Mouse (Mus musculus): Measurements from ENCODE around the gene Htra3. TPM values are rescaled to one million over a fixed set of nuclear protein-coding genes. Genes with fewer than 3 reads are reported as not detected.

The Htra3 gene
- polyA plus RNA-seq, 1 experiment from 2014 or later: 7.8 TPM

DNA sequence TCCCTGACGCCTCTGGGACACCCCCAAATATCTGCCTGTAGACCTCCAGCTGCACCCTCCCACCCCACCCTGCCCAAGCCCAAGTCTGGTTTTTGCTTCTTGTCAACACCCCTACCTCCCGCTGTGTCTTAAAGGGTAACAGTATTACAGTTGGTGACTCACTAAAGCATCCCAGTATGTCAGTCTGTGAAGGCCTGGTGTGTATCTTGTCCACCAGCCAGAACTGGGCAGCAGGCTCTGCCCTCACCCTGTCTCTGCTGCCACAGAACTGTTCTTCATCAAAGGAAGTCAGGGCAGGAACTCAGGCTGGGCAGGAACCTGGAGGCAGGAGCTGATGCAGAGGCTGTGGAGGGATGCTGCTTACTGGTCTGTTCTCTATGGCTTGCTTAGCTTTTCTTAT lies 53.2 kb downstream of the Htra3 start:
- Histone ChIP-seq H3K9me3 (replicated peaks; ENCODE audit: control insufficient read depth, low read length) (no peaks in the 10 kb centered on the region), H3K4me3 (ENCODE audit: low read depth, low read length) (no peak overlapping the region), H3K27me3 (replicated peaks; ENCODE audit: control insufficient read depth, insufficient read depth, low read length) (no peaks in the 10 kb centered on the region), H3K27ac (ENCODE audit: low read depth, low read length) (no peak overlapping the region), H3K9ac (ENCODE audit: low read length) (no peak overlapping the region), H3K4me2 (ENCODE audit: low read length) (no peak overlapping the region), H3K36me3 (ENCODE audit: control insufficient read depth, insufficient read depth, low read length) (no peaks in the 10 kb centered on the region), H3K4me1 (ENCODE audit: control insufficient read depth, insufficient read depth, low read length) (no peaks in the 10 kb centered on the region; the same call in 1 of the 2 replicates)
- DNase-seq (ENCODE audit: low spot score): no peak
- no peak for ATAC-seq
- 91% methylated on average over 2 of the region's 2 CpGs for WGBS

DNA sequence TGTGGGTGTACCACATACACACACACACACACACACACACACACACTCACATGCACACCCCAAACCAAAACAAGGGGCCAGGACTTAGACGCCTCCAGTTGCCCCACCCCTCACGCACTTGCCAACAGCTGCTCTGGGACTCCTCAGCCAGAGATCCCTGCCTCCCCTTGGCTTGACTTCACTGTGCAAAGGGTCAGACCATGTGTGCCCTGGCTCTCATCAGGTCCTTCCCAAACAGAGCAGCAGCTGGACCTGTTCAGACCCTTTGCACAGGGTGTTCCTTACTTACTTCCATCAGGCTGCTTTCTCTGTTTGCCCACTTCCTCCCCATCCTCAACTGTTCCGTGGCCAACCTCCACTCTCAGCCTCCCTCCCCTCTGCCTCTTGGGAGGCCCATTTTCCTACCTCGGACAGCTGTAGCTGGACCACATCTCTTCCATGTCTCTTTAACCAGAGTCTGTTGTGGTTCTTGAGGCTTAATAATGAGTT lies 54.8 kb downstream of the Htra3 start:
- no peaks in the 10 kb centered on the region for H3K36me3 ChIP-seq (ENCODE audit: control insufficient read depth, insufficient read depth, low read length)
- no peak overlapping the region for H3K4me2 ChIP-seq (ENCODE audit: low read length)
- WGBS: 78% methylated on average over 4 of the region's 4 CpGs
- H3K27ac ChIP-seq (ENCODE audit: low read depth, low read length): no peak overlapping the region
- H3K9me3 ChIP-seq (replicated peaks; ENCODE audit: control insufficient read depth, low read length): no peaks in the 10 kb centered on the region
- no peak overlapping the region for H3K4me3 ChIP-seq (ENCODE audit: low read depth, low read length)
- no peaks in the 10 kb centered on the region; the same call in 1 of the 2 replicates for H3K4me1 ChIP-seq (ENCODE audit: control insufficient read depth, insufficient read depth, low read length)
- no peak for ATAC-seq
- DNase-seq (ENCODE audit: low spot score): no peak
- no peaks in the 10 kb centered on the region for H3K27me3 ChIP-seq (replicated peaks; ENCODE audit: control insufficient read depth, insufficient read depth, low read length)
- H3K9ac ChIP-seq (ENCODE audit: low read length): no peak overlapping the region

DNA sequence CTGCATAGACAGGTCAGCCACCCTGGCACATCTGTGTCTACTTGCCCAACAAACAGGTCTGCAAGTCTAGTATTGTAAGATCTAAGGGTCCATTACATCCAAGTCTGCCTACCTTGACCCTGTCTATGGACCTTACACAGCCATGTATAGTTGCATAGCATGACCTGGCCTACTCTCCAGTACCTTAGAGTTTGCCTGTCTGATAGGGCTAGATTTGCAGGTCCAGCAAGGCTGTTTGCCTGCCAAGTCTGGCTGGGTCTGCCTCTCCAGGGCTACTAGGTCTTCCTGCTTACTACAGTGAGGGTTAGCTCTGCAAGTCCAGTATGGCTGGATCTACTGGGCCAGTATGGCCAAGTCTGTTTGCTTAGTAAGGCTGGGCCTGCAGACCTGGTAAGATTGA lies 55.8 kb downstream of the Htra3 start:
- Histone ChIP-seq H3K4me3 (ENCODE audit: low read depth, low read length) (no peak overlapping the region), H3K4me2 (ENCODE audit: low read length) (no peak overlapping the region), H3K27me3 (replicated peaks; ENCODE audit: control insufficient read depth, insufficient read depth, low read length) (no peaks in the 10 kb centered on the region), H3K9me3 (replicated peaks; ENCODE audit: control insufficient read depth, low read length) (no peaks in the 10 kb centered on the region), H3K36me3 (ENCODE audit: control insufficient read depth, insufficient read depth, low read length) (no peaks in the 10 kb centered on the region), H3K27ac (ENCODE audit: low read depth, low read length) (no peak overlapping the region), H3K4me1 (ENCODE audit: control insufficient read depth, insufficient read depth, low read length) (no peaks in the 10 kb centered on the region; the same call in 1 of the 2 replicates), H3K9ac (ENCODE audit: low read length) (no peak overlapping the region)
- no peak for DNase-seq (ENCODE audit: low spot score)
- no peak for ATAC-seq

- no peak for DNase-seq (ENCODE audit: low spot score)
- no peaks in the 10 kb centered on the region for H3K36me3 ChIP-seq (ENCODE audit: control insufficient read depth, insufficient read depth, low read length)
- WGBS: 54% methylated on average over 4 of the region's 4 CpGs
- H3K4me3 ChIP-seq (ENCODE audit: low read depth, low read length): no peak overlapping the region
- H3K27ac ChIP-seq (ENCODE audit: low read depth, low read length): no peak overlapping the region
- no peak overlapping the region for H3K9ac ChIP-seq (ENCODE audit: low read length)
- H3K27me3 ChIP-seq (replicated peaks; ENCODE audit: control insufficient read depth, insufficient read depth, low read length): no peaks in the 10 kb centered on the region
- H3K4me2 ChIP-seq (ENCODE audit: low read length): no peak overlapping the region
- ATAC-seq: no peak
- H3K9me3 ChIP-seq (replicated peaks; ENCODE audit: control insufficient read depth, low read length): no peaks in the 10 kb centered on the region
- no peaks in the 10 kb centered on the region; the same call in 1 of the 2 replicates for H3K4me1 ChIP-seq (ENCODE audit: control insufficient read depth, insufficient read depth, low read length)
Measured at GRCm38 (mm10) chr5:35621114-35621513, 58.5 kb downstream of the Htra3 start.

GRCm38 (mm10) chr5:35616943-35617342 lies 62.6 kb downstream of the Htra3 start:
- DNase-seq (ENCODE audit: low spot score) (no peak), ATAC-seq (no peak)
- H3K9me3 ChIP-seq (replicated peaks; ENCODE audit: control insufficient read depth, low read length): no peaks in the 10 kb centered on the region
- no peak overlapping the region for H3K4me2 ChIP-seq (ENCODE audit: low read length)
- 44% methylated on average over 5 of the region's 5 CpGs for WGBS
- H3K36me3 ChIP-seq (ENCODE audit: control insufficient read depth, insufficient read depth, low read length): 0 out of 2 replicates have a peak, but pooled peaks cover 2% of the 10 kb centered on the region
- H3K27ac ChIP-seq (ENCODE audit: low read depth, low read length): no peak overlapping the region
- H3K9ac ChIP-seq (ENCODE audit: low read length): no peak overlapping the region
- no peaks in the 10 kb centered on the region for H3K27me3 ChIP-seq (replicated peaks; ENCODE audit: control insufficient read depth, insufficient read depth, low read length)
- no peak overlapping the region for H3K4me3 ChIP-seq (ENCODE audit: low read depth, low read length)
- no peaks in the 10 kb centered on the region; the same call in 1 of the 2 replicates for H3K4me1 ChIP-seq (ENCODE audit: control insufficient read depth, insufficient read depth, low read length)

DNA sequence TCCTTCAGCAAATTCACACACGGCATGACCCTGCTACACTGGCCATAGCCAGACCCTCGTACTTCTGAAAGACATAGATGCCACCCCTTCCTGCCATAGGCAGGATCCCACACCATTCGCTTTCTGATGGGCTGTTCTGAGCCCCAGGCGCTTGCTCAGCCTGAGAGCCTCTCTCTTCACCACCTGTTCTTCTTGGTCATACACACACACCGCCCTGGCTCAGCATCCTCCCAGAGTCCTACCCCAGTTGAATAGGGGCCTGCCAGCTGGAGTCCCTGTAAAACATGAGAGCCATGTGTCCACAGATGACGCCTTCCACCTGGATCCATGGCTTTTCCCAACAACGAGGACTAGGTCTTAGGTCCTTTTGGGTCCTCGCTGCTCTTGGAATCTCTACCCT lies 66.9 kb downstream of the Htra3 start:
- Histone ChIP-seq H3K9ac (ENCODE audit: low read length) (no peak overlapping the region), H3K4me2 (ENCODE audit: low read length) (no peak overlapping the region), H3K4me1 (ENCODE audit: control insufficient read depth, insufficient read depth, low read length) (peaks cover 9% of the 10 kb centered on the region), H3K36me3 (ENCODE audit: control insufficient read depth, insufficient read depth, low read length) (0 out of 2 replicates have a peak, but pooled peaks cover 2% of the 10 kb centered on the region), H3K27ac (ENCODE audit: low read depth, low read length) (no peak overlapping the region), H3K9me3 (replicated peaks; ENCODE audit: control insufficient read depth, low read length) (no peaks in the 10 kb centered on the region), H3K27me3 (replicated peaks; ENCODE audit: control insufficient read depth, insufficient read depth, low read length) (no peaks in the 10 kb centered on the region), H3K4me3 (ENCODE audit: low read depth, low read length) (no peak overlapping the region)
- DNase-seq (ENCODE audit: low spot score) (no peak), ATAC-seq (no peak)
- WGBS: 90% methylated on average over 8 of the region's 8 CpGs

DNA sequence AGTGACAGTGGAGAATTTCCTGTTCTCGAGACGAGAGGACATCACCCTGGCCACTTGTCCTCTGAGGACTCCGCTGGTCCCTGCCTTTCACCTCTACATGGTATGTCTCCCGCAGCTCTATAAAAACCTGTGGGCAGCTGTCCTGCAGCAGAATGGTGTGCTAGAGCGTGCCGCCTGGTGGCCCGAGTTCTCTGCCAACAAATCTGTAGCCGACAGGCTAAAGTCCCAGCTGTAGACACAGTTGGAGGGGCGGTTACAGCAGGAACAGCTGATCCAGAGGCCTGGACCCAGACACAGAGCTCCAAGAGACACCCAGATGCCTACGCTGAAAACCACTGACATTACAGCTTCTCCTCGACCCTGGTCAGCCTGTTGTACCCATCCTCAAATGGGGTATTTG lies 67.7 kb downstream of the Htra3 start:
- Histone ChIP-seq H3K4me1 (ENCODE audit: control insufficient read depth, insufficient read depth, low read length) (peaks cover 9% of the 10 kb centered on the region), H3K36me3 (ENCODE audit: control insufficient read depth, insufficient read depth, low read length) (0 out of 2 replicates have a peak, but pooled peaks cover 2% of the 10 kb centered on the region), H3K9me3 (replicated peaks; ENCODE audit: control insufficient read depth, low read length) (no peaks in the 10 kb centered on the region), H3K9ac (ENCODE audit: low read length) (no peak overlapping the region), H3K27me3 (replicated peaks; ENCODE audit: control insufficient read depth, insufficient read depth, low read length) (no peaks in the 10 kb centered on the region), H3K27ac (ENCODE audit: low read depth, low read length) (no peak overlapping the region), H3K4me2 (ENCODE audit: low read length) (no peak overlapping the region), H3K4me3 (ENCODE audit: low read depth, low read length) (no peak overlapping the region)
- DNase-seq (ENCODE audit: low spot score): no peak
- WGBS: 90% methylated on average over 11 of the region's 11 CpGs
- ATAC-seq: no peak

DNA sequence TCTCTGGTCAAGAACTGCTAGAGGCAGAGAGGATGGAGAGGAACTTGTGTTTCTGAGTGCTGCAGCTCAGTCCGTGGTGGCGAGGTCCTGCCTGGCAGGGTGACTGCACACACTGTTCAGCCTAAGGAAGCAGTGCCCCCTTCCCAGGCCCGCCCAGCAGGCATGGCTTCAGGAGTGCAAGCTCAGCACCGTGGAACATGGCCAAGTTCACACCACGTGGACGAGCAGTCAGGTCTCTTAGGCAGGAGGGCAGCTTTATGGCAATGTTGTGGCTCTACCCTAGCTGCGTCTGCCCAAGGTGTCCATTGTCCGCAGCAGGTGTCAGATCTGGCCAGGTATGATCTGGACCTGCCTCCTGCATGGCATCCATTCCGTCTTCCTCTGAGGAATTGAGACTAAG lies 68.4 kb downstream of the Htra3 start:
- no peak overlapping the region for H3K4me3 ChIP-seq (ENCODE audit: low read depth, low read length)
- WGBS: 90% methylated on average over 9 of the region's 9 CpGs
- no peak overlapping the region for H3K9ac ChIP-seq (ENCODE audit: low read length)
- DNase-seq (ENCODE audit: low spot score) (no peak), ATAC-seq (no peak)
- H3K4me1 ChIP-seq (ENCODE audit: control insufficient read depth, insufficient read depth, low read length): peaks cover 9% of the 10 kb centered on the region
- H3K36me3 ChIP-seq (ENCODE audit: control insufficient read depth, insufficient read depth, low read length): 0 out of 2 replicates have a peak, but pooled peaks cover 2% of the 10 kb centered on the region
- no peak overlapping the region for H3K4me2 ChIP-seq (ENCODE audit: low read length)
- H3K27me3 ChIP-seq (replicated peaks; ENCODE audit: control insufficient read depth, insufficient read depth, low read length): no peaks in the 10 kb centered on the region
- H3K9me3 ChIP-seq (replicated peaks; ENCODE audit: control insufficient read depth, low read length): no peaks in the 10 kb centered on the region
- H3K27ac ChIP-seq (ENCODE audit: low read depth, low read length): no peak overlapping the region

- ATAC-seq (no peak), DNase-seq (ENCODE audit: low spot score) (no peak)
- Histone ChIP-seq H3K9me3 (replicated peaks; ENCODE audit: control insufficient read depth, low read length) (no peaks in the 10 kb centered on the region), H3K9ac (ENCODE audit: low read length) (no peak overlapping the region), H3K4me1 (ENCODE audit: control insufficient read depth, insufficient read depth, low read length) (peaks cover 9% of the 10 kb centered on the region), H3K27ac (ENCODE audit: low read depth, low read length) (no peak overlapping the region), H3K4me3 (ENCODE audit: low read depth, low read length) (no peak overlapping the region), H3K27me3 (replicated peaks; ENCODE audit: control insufficient read depth, insufficient read depth, low read length) (no peaks in the 10 kb centered on the region), H3K36me3 (ENCODE audit: control insufficient read depth, insufficient read depth, low read length) (peaks cover 8% of the 10 kb centered on the region; the same call in 1 of the 2 replicates), H3K4me2 (ENCODE audit: low read length) (no peak overlapping the region)
- WGBS: 91% methylated on average over 7 of the region's 7 CpGs
Measured at GRCm38 (mm10) chr5:35610381-35610780, 69.2 kb downstream of the Htra3 start.
